Mouse (Mus musculus): ENCODE results near the gene Ifnl2.

GRCm38 (mm10) chr7:28544051-28544601 lies 33.9 kb upstream of the Ifnl2 start:
- TF ChIP-seq CTCF (IDR thresholded peaks at IDR 0.05 in 2 of 3, conservative IDR thresholded peaks at IDR 0.05 in 1 of 3; ENCODE audit: control insufficient read depth in 1 of 3, insufficient read depth in 1 of 3, low read depth in 2 of 3, low read length in 3 of 3, poor library complexity in 1 of 3, severe bottlenecking in 1 of 3) (no peak), BHLHE40 (IDR thresholded peaks at IDR 0.05; ENCODE audit: borderline replicate concordance, low read depth, low read length) (no peak), UBTF (IDR thresholded peaks at IDR 0.05; ENCODE audit: borderline replicate concordance, insufficient read depth, low read depth, low read length) (no peak), MYC (IDR thresholded peaks at IDR 0.05; ENCODE audit: low read depth, low read length) (no peak), SIN3A (IDR thresholded peaks at IDR 0.05; ENCODE audit: low read length) (no peak), JUND (IDR thresholded peaks at IDR 0.05; ENCODE audit: low read depth, low read length) (no peak), EP300 (IDR thresholded peaks at IDR 0.05; ENCODE audit: low read depth in 1 of 2, low read length in 2 of 2) (no peak), CHD2 (IDR thresholded peaks at IDR 0.05; ENCODE audit: low read length) (no peak)

All from MEL (cell line).